Mouse (Mus musculus) neural tube, embryonic 12.5 days (tissue): ENCODE measurements around the gene Zfp318. TPM values are rescaled to one million over a fixed set of nuclear protein-coding genes. Genes with fewer than 3 reads are reported as not detected.

Experiments
- ATAC-seq: fragments of 200-750 bp; cut with Nextera tagmentation; 2 replicates; pipeline ENCODE4 v1.8.0; 2017; ENCODE audit warnings: low read depth, mild to moderate bottlenecking, moderate TSS enrichment, moderate library complexity; ENCODE audit not compliant: low FRiP score
- H3K27ac ChIP-seq: fragments of 300-500 bp; sonication (generic); 2 replicates; pipeline ENCODE4 v1.5.1; 2016
- H3K27me3 ChIP-seq: fragments of 300-500 bp; sonication (generic); replicated peaks from 2 replicates; pipeline ENCODE4 v1.6.1; 2016; ENCODE audit warnings: mild to moderate bottlenecking
- H3K36me3 ChIP-seq: fragments of 300-500 bp; sonication (generic); 2 replicates; pipeline ENCODE4 v1.6.1; 2016; ENCODE audit warnings: mild to moderate bottlenecking
- H3K4me1 ChIP-seq: fragments of 300-500 bp; sonication (generic); 2 replicates; pipeline ENCODE4 v1.6.1; 2016
- H3K4me2 ChIP-seq: fragments of 300-500 bp; sonication (generic); replicated peaks from 2 replicates; pipeline ENCODE4 v1.6.1; 2016; ENCODE audit warnings: mild to moderate bottlenecking
- H3K4me3 ChIP-seq: fragments of 300-500 bp; sonication (generic); 2 replicates; pipeline ENCODE4 v1.5.1; 2016
- H3K9ac ChIP-seq: fragments of 300-500 bp; sonication (generic); 2 replicates; pipeline ENCODE4 v1.6.1; 2016; ENCODE audit warnings: mild to moderate bottlenecking
- H3K9me3 ChIP-seq: fragments of 300-500 bp; sonication (generic); 2 replicates; pipeline ENCODE4 v1.6.1; 2016; ENCODE audit warnings: mild to moderate bottlenecking
- WGBS: fragments of 180-500 bp; shearing (Covaris S2); methylation state at CpG from one replicate; pipeline ENCODE4 v1.1.7; 2016; 5-methylcytosine and 5-hydroxymethylcytosine counted together
- polyA plus RNA-seq: library from polyadenylated mRNA; unstranded; fragments of >200 nt; fragmentation: Nextera tagmentation; extraction: Ambion mirVana; gene quantifications from 2 replicates; pipeline ENCODE4 v1.2.1, GENCODE M21; 2016

Zfp318 gene
- polyA plus RNA-seq = 17.1 and 18.4 TPM in 2 replicates

- Histone ChIP-seq H3K9me3 (no peaks in the 10 kb centered on the region), H3K36me3 (peaks cover 14% of the 10 kb centered on the region), H3K27ac (peak within 1 kb of the TSS; percentile 80), H3K4me1 (peaks cover 15% of the 10 kb centered on the region), H3K4me3 (peak within 1 kb of the TSS; percentile 98), H3K9ac (peak within 1 kb of the TSS; percentile 99), H3K27me3 (no peaks in the 10 kb centered on the region), H3K4me2 (peak within 1 kb of the TSS; percentile 70)
- ATAC-seq = peak; percentile 97
- under 1% methylated on average over 99 of the region's 105 CpGs for WGBS
Measured at GRCm38 (mm10) chr17:46383294-46384060, at the start of gene Zfp318. TSS of gene Zfp318 (plus strand) at chr17:46383731.

- H3K36me3 ChIP-seq = no peaks in the 10 kb centered on the region
- no peak overlapping the region for H3K9ac ChIP-seq
- WGBS = 24% methylated on average over 5 of the region's 5 CpGs
- H3K9me3 ChIP-seq = no peaks in the 10 kb centered on the region
- H3K4me2 ChIP-seq = no peak overlapping the region
- H3K27me3 ChIP-seq = no peaks in the 10 kb centered on the region
- ATAC-seq = no peak
- no peak overlapping the region for H3K27ac ChIP-seq
- H3K4me3 ChIP-seq = no peak overlapping the region
- H3K4me1 ChIP-seq = no peaks in the 10 kb centered on the region
Measured at GRCm38 (mm10) chr17:46336475-46336874, 47.1 kb upstream of the Zfp318 start.

- no peaks in the 10 kb centered on the region for H3K27me3 ChIP-seq
- no peak overlapping the region for H3K4me2 ChIP-seq
- H3K9ac ChIP-seq = no peak overlapping the region
- H3K27ac ChIP-seq = no peak overlapping the region
- no peaks in the 10 kb centered on the region for H3K9me3 ChIP-seq
- WGBS = 86% methylated on average over 7 of the region's 7 CpGs
- no peak overlapping the region for H3K4me3 ChIP-seq
- H3K4me1 ChIP-seq = no peaks in the 10 kb centered on the region
- no peak for ATAC-seq
- H3K36me3 ChIP-seq = no peaks in the 10 kb centered on the region
Measured at GRCm38 (mm10) chr17:46341208-46341607, 42.3 kb upstream of the Zfp318 start.

- Histone ChIP-seq H3K9me3 (0 out of 2 replicates have a peak, but pooled peaks cover 13% of the 10 kb centered on the region), H3K9ac (no peak overlapping the region), H3K36me3 (no peaks in the 10 kb centered on the region), H3K4me3 (no peak overlapping the region), H3K27ac (no peak overlapping the region), H3K4me2 (no peak overlapping the region), H3K27me3 (no peaks in the 10 kb centered on the region), H3K4me1 (no peaks in the 10 kb centered on the region)
- no peak for ATAC-seq
- 84% methylated on average over 8 of the region's 8 CpGs for WGBS
Measured at GRCm38 (mm10) chr17:46351026-46351700, 32.4 kb upstream of the Zfp318 start.

GRCm38 (mm10) chr17:46371783-46372182, 11.7 kb upstream of the Zfp318 start:
- H3K27me3 ChIP-seq = no peaks in the 10 kb centered on the region
- 71% methylated on average over 3 of the region's 3 CpGs for WGBS
- no peak overlapping the region for H3K4me2 ChIP-seq
- no peak overlapping the region for H3K9ac ChIP-seq
- no peak for ATAC-seq
- no peak overlapping the region for H3K27ac ChIP-seq
- H3K4me3 ChIP-seq = no peak overlapping the region
- no peaks in the 10 kb centered on the region for H3K9me3 ChIP-seq
- H3K36me3 ChIP-seq = no peaks in the 10 kb centered on the region
- H3K4me1 ChIP-seq = no peaks in the 10 kb centered on the region

GRCm38 (mm10) chr17:46378564-46378963, 5.0 kb upstream of the Zfp318 start:
- WGBS = 90% methylated on average over 3 of the region's 3 CpGs
- no peak for ATAC-seq
- Histone ChIP-seq H3K27ac (no peak overlapping the region), H3K4me1 (no peaks in the 10 kb centered on the region), H3K36me3 (no peaks in the 10 kb centered on the region), H3K9me3 (no peaks in the 10 kb centered on the region), H3K4me2 (no peak overlapping the region), H3K9ac (no peak overlapping the region), H3K4me3 (no peak overlapping the region), H3K27me3 (no peaks in the 10 kb centered on the region)

GRCm38 (mm10) chr17:46384061-46384801, 700 bp downstream of the Zfp318 start:
- H3K27me3 ChIP-seq = no peaks in the 10 kb centered on the region
- H3K9ac ChIP-seq = peak overlapping the region; percentile 99
- H3K36me3 ChIP-seq = peaks cover 20% of the 10 kb centered on the region
- no peaks in the 10 kb centered on the region for H3K9me3 ChIP-seq
- ATAC-seq = peak; percentile 34; the same call in 1 of the 2 replicates
- H3K27ac ChIP-seq = peak overlapping the region; percentile 80
- H3K4me3 ChIP-seq = peak overlapping the region; percentile 98
- peaks cover 15% of the 10 kb centered on the region for H3K4me1 ChIP-seq
- peak overlapping the region; percentile 70 for H3K4me2 ChIP-seq
- WGBS = under 1% methylated on average over 69 of the region's 70 CpGs

GRCm38 (mm10) chr17:46388200-46388599, 4.7 kb downstream of the Zfp318 start:
- 85% methylated on average over 3 of the region's 3 CpGs for WGBS
- Histone ChIP-seq H3K4me3 (no peak overlapping the region), H3K9me3 (no peaks in the 10 kb centered on the region), H3K9ac (no peak overlapping the region), H3K36me3 (peaks cover 30% of the 10 kb centered on the region), H3K27me3 (no peaks in the 10 kb centered on the region), H3K4me2 (no peak overlapping the region), H3K4me1 (peaks cover 15% of the 10 kb centered on the region), H3K27ac (no peak overlapping the region)
- no peak for ATAC-seq

GRCm38 (mm10) chr17:46393012-46393411, 9.5 kb downstream of the Zfp318 start:
- no peak overlapping the region for H3K27ac ChIP-seq
- 58% methylated on average over 2 of the region's 2 CpGs for WGBS
- H3K9ac ChIP-seq = no peak overlapping the region
- H3K9me3 ChIP-seq = no peaks in the 10 kb centered on the region
- no peak overlapping the region for H3K4me2 ChIP-seq
- peaks cover 35% of the 10 kb centered on the region for H3K36me3 ChIP-seq
- no peaks in the 10 kb centered on the region for H3K27me3 ChIP-seq
- H3K4me1 ChIP-seq = no peaks in the 10 kb centered on the region
- no peak overlapping the region for H3K4me3 ChIP-seq
- ATAC-seq = no peak

- no peak overlapping the region for H3K4me3 ChIP-seq
- no peaks in the 10 kb centered on the region for H3K9me3 ChIP-seq
- no peak overlapping the region for H3K4me2 ChIP-seq
- H3K36me3 ChIP-seq = peaks cover 37% of the 10 kb centered on the region
- ATAC-seq = no peak
- no peak overlapping the region for H3K27ac ChIP-seq
- 82% methylated on average over 1 of the region's 1 CpGs for WGBS
- H3K9ac ChIP-seq = no peak overlapping the region
- H3K27me3 ChIP-seq = no peaks in the 10 kb centered on the region
- no peaks in the 10 kb centered on the region for H3K4me1 ChIP-seq
Measured at GRCm38 (mm10) chr17:46394631-46395030, 11.1 kb downstream of the Zfp318 start.

- Histone ChIP-seq H3K9me3 (no peaks in the 10 kb centered on the region), H3K4me3 (no peak overlapping the region), H3K27ac (no peak overlapping the region), H3K9ac (no peak overlapping the region), H3K36me3 (peaks cover 63% of the 10 kb centered on the region), H3K27me3 (no peaks in the 10 kb centered on the region), H3K4me1 (no peaks in the 10 kb centered on the region), H3K4me2 (no peak overlapping the region)
- 40% methylated on average over 3 of the region's 3 CpGs for WGBS
- ATAC-seq = no peak
Measured at GRCm38 (mm10) chr17:46408478-46408877, 24.9 kb downstream of the Zfp318 start.

- H3K4me2 ChIP-seq = no peak overlapping the region
- peaks cover 8% of the 10 kb centered on the region for H3K36me3 ChIP-seq
- H3K4me1 ChIP-seq = no peaks in the 10 kb centered on the region
- H3K9me3 ChIP-seq = no peaks in the 10 kb centered on the region
- no peak overlapping the region for H3K4me3 ChIP-seq
- no peak overlapping the region for H3K9ac ChIP-seq
- H3K27ac ChIP-seq = no peak overlapping the region
- H3K27me3 ChIP-seq = no peaks in the 10 kb centered on the region
- WGBS = 75% methylated on average over 5 of the region's 5 CpGs
- ATAC-seq = no peak
Measured at GRCm38 (mm10) chr17:46418628-46419027, 35.1 kb downstream of the Zfp318 start.
